Mouse (Mus musculus) intestine, embryonic 14.5 days (tissue): Measurements from ENCODE around the gene Srsf9. TPM values are rescaled to one million over a fixed set of nuclear protein-coding genes. Genes with fewer than 3 reads are reported as not detected.
"Not testable (repeated sequence)": the region's sequence is repeated elsewhere in the genome, so short reads cannot be mapped to it uniquely, and the experiment has no call there.

Experiments
- ATAC-seq: fragments of 200-750 bp; cut with Nextera tagmentation; replicated peaks from 2 replicates; pipeline ENCODE4 v1.8.0; 2017; ENCODE audit warnings: low read depth, moderate number of reproducible peaks, moderate TSS enrichment, moderate library complexity; ENCODE audit not compliant: low FRiP score, low TSS enrichment
- DNase-seq: peaks from one replicate; pipeline ENCODE4 v3.0.0-alpha.2; 2018; ENCODE audit warnings: low spot score
- H3K27ac ChIP-seq: fragments of 300-500 bp; sonication (generic); 2 replicates; pipeline ENCODE4 v1.5.1; 2014; ENCODE audit warnings: low read depth, mild to moderate bottlenecking, control low read depth
- H3K27me3 ChIP-seq: fragments of 300-500 bp; sonication (generic); replicated peaks from 2 replicates; pipeline ENCODE4 v1.6.1; 2014; ENCODE audit warnings: low read length, control low read depth; ENCODE audit not compliant: control insufficient read depth, insufficient read depth
- H3K36me3 ChIP-seq: fragments of 300-500 bp; sonication (generic); 2 replicates; pipeline ENCODE4 v1.6.1; 2014; ENCODE audit warnings: low read length, control low read depth; ENCODE audit not compliant: control insufficient read depth, insufficient read depth
- H3K4me1 ChIP-seq: fragments of 300-500 bp; sonication (generic); replicated peaks from 2 replicates; pipeline ENCODE4 v1.6.1; 2014; ENCODE audit warnings: low read length, control low read depth, mixed read lengths; ENCODE audit not compliant: control insufficient read depth, insufficient read depth
- H3K4me2 ChIP-seq: fragments of 300-500 bp; sonication (generic); 2 replicates; pipeline ENCODE4 v1.6.1; 2014; ENCODE audit warnings: low read length
- H3K4me3 ChIP-seq: fragments of 300-500 bp; sonication (generic); 2 replicates; pipeline ENCODE4 v1.5.1; 2014; ENCODE audit warnings: low read depth, low read length, control low read depth, mixed read lengths
- H3K9ac ChIP-seq: fragments of 300-500 bp; sonication (generic); 2 replicates; pipeline ENCODE4 v1.6.1; 2014; ENCODE audit warnings: mild to moderate bottlenecking, low read length
- H3K9me3 ChIP-seq: fragments of 300-500 bp; sonication (generic); 2 replicates; pipeline ENCODE4 v1.6.1; 2016; ENCODE audit warnings: low read length, control low read depth; ENCODE audit not compliant: control insufficient read depth
- WGBS: fragments of 180-500 bp; shearing (Covaris S2); extraction: QIAGEN DNeasy Blood & Tissue Kit; methylation state at CpG from one replicate; pipeline ENCODE4 v1.1.7; 2014; 5-methylcytosine and 5-hydroxymethylcytosine counted together
- polyA plus RNA-seq: library from polyadenylated mRNA; unstranded; fragments of >200 nt; fragmentation: Nextera tagmentation; extraction: Ambion mirVana; gene quantifications from 2 replicates; pipeline ENCODE4 v1.2.1, GENCODE M21; 2014

Srsf9 gene
- polyA plus RNA-seq, 1 experiment from 2014 or later: 231 TPM

GRCm38 (mm10) chr5:115375436-115375835 is 48.5 kb downstream of the Srsf9 start:
- no peak overlapping the region for H3K4me2 ChIP-seq
- no peak overlapping the region for H3K4me3 ChIP-seq
- H3K9me3 ChIP-seq: no peaks in the 10 kb centered on the region
- H3K4me1 ChIP-seq: no peaks in the 10 kb centered on the region
- WGBS: 85% methylated on average over 2 of the region's 2 CpGs
- no peak overlapping the region for H3K27ac ChIP-seq
- no peak for ATAC-seq
- no peaks in the 10 kb centered on the region for H3K27me3 ChIP-seq
- H3K9ac ChIP-seq: no peak overlapping the region
- DNase-seq: no peak
- no peaks in the 10 kb centered on the region for H3K36me3 ChIP-seq

GRCm38 (mm10) chr5:115378882-115379281 is 51.9 kb downstream of the Srsf9 start:
- not testable (repeated sequence) for H3K27ac ChIP-seq, H3K9ac ChIP-seq, H3K27me3 ChIP-seq, DNase-seq, H3K4me3 ChIP-seq, H3K9me3 ChIP-seq, ATAC-seq, H3K4me2 ChIP-seq, H3K36me3 ChIP-seq, H3K4me1 ChIP-seq
- 70% methylated on average over 2 of the region's 2 CpGs for WGBS

Other genes starting within 250 kb of the Srsf9 start
- 42.4 and 46.5 TPM in 2 replicates for gene Gm10401, start 228.9 kb upstream of the Srsf9 start, polyA plus RNA-seq
- gene Acads, start 207.8 kb upstream of the Srsf9 start, polyA plus RNA-seq: 53.3 and 57.3 TPM in 2 replicates
- 30.6 and 31.0 TPM in 2 replicates for gene Unc119b, start 192.2 kb upstream of the Srsf9 start, polyA plus RNA-seq
- gene Mlec, start 169.0 kb upstream of the Srsf9 start, polyA plus RNA-seq: 70.5 and 71.6 TPM in 2 replicates
- 1.2 and 1.3 TPM in 2 replicates for gene Cabp1, start 132.8 kb upstream of the Srsf9 start, polyA plus RNA-seq
- 134 and 140 TPM in 2 replicates for gene Pop5, start 91.3 kb upstream of the Srsf9 start, polyA plus RNA-seq
- 67.5 and 69.6 TPM in 2 replicates for gene Rnf10, start 54.3 kb upstream of the Srsf9 start, polyA plus RNA-seq
- gene Coq5, start 47.5 kb upstream of the Srsf9 start, polyA plus RNA-seq: 54.4 and 57.6 TPM in 2 replicates
- gene Dynll1, start 26.2 kb upstream of the Srsf9 start, polyA plus RNA-seq: 1,564 and 1,605 TPM in 2 replicates
- 33.7 and 40.2 TPM in 2 replicates for gene Gatc, start 14.0 kb downstream of the Srsf9 start, polyA plus RNA-seq
- 59.8 and 65.9 TPM in 2 replicates for gene Triap1, start 14.0 kb downstream of the Srsf9 start, polyA plus RNA-seq
- 1,031 and 1,178 TPM in 2 replicates for gene Cox6a1, start 21.8 kb downstream of the Srsf9 start, polyA plus RNA-seq
- gene Msi1, start 102.4 kb downstream of the Srsf9 start, polyA plus RNA-seq: 16.0 and 16.5 TPM in 2 replicates
- gene Pla2g1b, start 139.1 kb downstream of the Srsf9 start, polyA plus RNA-seq: 5.0 and 6.3 TPM in 2 replicates
- 15.2 and 21.5 TPM in 2 replicates for gene Sirt4, start 157.5 kb downstream of the Srsf9 start, polyA plus RNA-seq
- 16.8 and 19.3 TPM in 2 replicates for gene Pxn, start 179.5 kb downstream of the Srsf9 start, polyA plus RNA-seq
- 2,116 and 2,150 TPM in 2 replicates for gene Rplp0, start 232.3 kb downstream of the Srsf9 start, polyA plus RNA-seq
- 43.6 and 44.8 TPM in 2 replicates for gene Gcn1l1, start 238.1 kb downstream of the Srsf9 start, polyA plus RNA-seq